Comparison of ENCODE assay signal across 8 mouse cellular contexts in the genomic region with DNA sequence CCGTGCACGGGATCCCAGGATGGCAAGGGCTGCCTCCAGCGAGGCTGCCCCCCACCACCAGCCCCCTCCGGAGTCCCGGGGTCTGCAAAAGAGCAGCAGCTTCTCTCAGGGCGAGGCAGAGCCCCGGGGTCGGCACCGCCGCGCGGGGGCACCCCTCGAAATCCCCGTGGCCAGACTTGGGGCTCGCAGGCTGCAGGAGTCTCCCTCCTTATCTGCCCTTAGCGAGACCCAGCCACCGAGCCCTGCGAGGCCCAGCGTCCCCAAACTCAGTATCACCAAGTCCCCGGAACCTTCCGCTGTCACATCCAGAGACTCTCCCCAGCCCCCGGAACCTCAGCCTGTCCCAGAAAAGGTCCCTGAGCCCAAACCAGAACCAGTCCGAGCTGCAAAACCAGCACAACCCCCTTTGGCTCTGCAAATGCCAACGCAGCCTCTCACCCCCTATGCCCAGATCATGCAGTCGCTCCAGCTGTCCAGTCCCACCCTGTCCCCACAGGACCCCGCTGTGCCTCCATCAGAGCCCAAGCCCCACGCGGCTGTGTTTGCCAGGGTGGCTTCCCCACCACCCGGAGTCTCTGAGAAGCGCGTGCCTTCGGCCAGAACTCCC. TPM values are rescaled to one million over a fixed set of nuclear protein-coding genes. Genes with fewer than 3 reads are reported as not detected.
A peak's percentile ranks its signal among the peaks of the same experiment; 100 is the strongest.
DNase-seq lines count a peak whose midpoint lies in the region; ATAC-seq lines count a peak whose summit lies in the region.
"Had no signal": no experiment of that assay in that cellular context is flagged by ENCODE, and none has a peak within 500 bp of the region (broad histone marks: within the 10 kb centered on the region; RNA-seq: fewer than 3 reads in every experiment).

No protein-coding gene starts in this region.

- no peak for ATAC-seq in liver, embryonic 11.5 days (replicated peaks; ENCODE audit: low FRiP score)
- no peak for ATAC-seq in forebrain, embryonic 12.5 days (ENCODE audit: low FRiP score)
- ATAC-seq in intestine, embryonic 15.5 days = 0 out of 2 replicates have a peak, but pooled peaks have one; percentile 11
- no peak for ATAC-seq in neural tube, embryonic 12.5 days (ENCODE audit: low FRiP score, low read depth)

- peak overlapping the region; percentile 37 for H3K4me3 ChIP-seq in liver, embryonic 11.5 days (ENCODE audit: low read depth, low read length)
- peak overlapping the region; percentile 39 for H3K4me3 ChIP-seq in forebrain, embryonic 12.5 days (replicated peaks)
- H3K4me3 ChIP-seq in intestine, embryonic 15.5 days (replicated peaks) = peak overlapping the region; percentile 33
- H3K4me3 ChIP-seq in neural tube, embryonic 12.5 days = peak overlapping the region; percentile 31
- H3K4me3 ChIP-seq: myocyte had no signal

- peaks cover 20% of the 10 kb centered on the region; the same call in 1 of the 2 replicates for H3K4me1 ChIP-seq in liver, embryonic 11.5 days (replicated peaks; ENCODE audit: control insufficient read depth, insufficient read depth, low read length)
- peaks cover 33% of the 10 kb centered on the region for H3K4me1 ChIP-seq in forebrain, embryonic 12.5 days
- H3K4me1 ChIP-seq in intestine, embryonic 15.5 days (replicated peaks) = peaks cover 16% of the 10 kb centered on the region
- H3K4me1 ChIP-seq in neural tube, embryonic 12.5 days = peaks cover 26% of the 10 kb centered on the region

- H3K27ac ChIP-seq in liver, embryonic 11.5 days (ENCODE audit: low read depth, low read length) = no peak overlapping the region
- no peak overlapping the region for H3K27ac ChIP-seq in forebrain, embryonic 12.5 days
- H3K27ac ChIP-seq in intestine, embryonic 15.5 days = no peak overlapping the region
- peak overlapping the region; percentile 1; the same call in 1 of the 2 replicates for H3K27ac ChIP-seq in neural tube, embryonic 12.5 days

- H3K4me2 ChIP-seq in liver, embryonic 11.5 days = peak overlapping the region; percentile 61
- H3K4me2 ChIP-seq in forebrain, embryonic 12.5 days = peak overlapping the region; percentile 56
- H3K4me2 ChIP-seq in intestine, embryonic 15.5 days (replicated peaks) = peak overlapping the region; percentile 70
- H3K4me2 ChIP-seq in neural tube, embryonic 12.5 days (replicated peaks) = peak overlapping the region; percentile 68

- H3K9ac ChIP-seq in liver, embryonic 11.5 days (ENCODE audit: low read depth, low read length) = peak overlapping the region; percentile 37; the same call in 1 of the 2 replicates
- H3K9ac ChIP-seq in forebrain, embryonic 12.5 days = peak overlapping the region; percentile 43
- H3K9ac ChIP-seq in intestine, embryonic 15.5 days = peak overlapping the region; percentile 17
- H3K9ac ChIP-seq in neural tube, embryonic 12.5 days = peak overlapping the region; percentile 52

- no peaks in the 10 kb centered on the region for H3K36me3 ChIP-seq in liver, embryonic 11.5 days (ENCODE audit: control insufficient read depth, insufficient read depth, low read length)
- H3K36me3 ChIP-seq in forebrain, embryonic 12.5 days (replicated peaks) = no peaks in the 10 kb centered on the region
- H3K36me3 ChIP-seq in intestine, embryonic 15.5 days = no peaks in the 10 kb centered on the region
- no peaks in the 10 kb centered on the region; the same call in 1 of the 2 replicates for H3K36me3 ChIP-seq in neural tube, embryonic 12.5 days

- peak; percentile 43 for DNase-seq in liver, embryonic 11.5 days (ENCODE audit: low spot score)
- no peak for DNase-seq in liver
- no peak for DNase-seq in right cerebral cortex, postnatal 14 days
- DNase-seq in adrenal gland, adult 2 months = no peak

- 7% methylated on average over 27 of the region's 32 CpGs for WGBS in liver, embryonic 11.5 days
- WGBS in forebrain, embryonic 12.5 days = 4% methylated on average over 32 of the region's 32 CpGs
- 16% methylated on average over 32 of the region's 32 CpGs for WGBS in intestine, embryonic 15.5 days
- 3% methylated on average over 32 of the region's 32 CpGs for WGBS in neural tube, embryonic 12.5 days

- H3K27me3 ChIP-seq in liver, embryonic 11.5 days (replicated peaks; ENCODE audit: control insufficient read depth, insufficient read depth, low read length) = peaks cover 51% of the 10 kb centered on the region
- peaks cover 65% of the 10 kb centered on the region for H3K27me3 ChIP-seq in forebrain, embryonic 12.5 days
- H3K27me3 ChIP-seq in intestine, embryonic 15.5 days (replicated peaks) = peaks cover 40% of the 10 kb centered on the region
- peaks cover 63% of the 10 kb centered on the region for H3K27me3 ChIP-seq in neural tube, embryonic 12.5 days (replicated peaks)

- no peaks in the 10 kb centered on the region for H3K9me3 ChIP-seq in liver, embryonic 11.5 days (ENCODE audit: control insufficient read depth, low read length)
- no peaks in the 10 kb centered on the region for H3K9me3 ChIP-seq in forebrain, embryonic 12.5 days
- H3K9me3 ChIP-seq in intestine, embryonic 15.5 days = no peaks in the 10 kb centered on the region
- H3K9me3 ChIP-seq in neural tube, embryonic 12.5 days = no peaks in the 10 kb centered on the region

RNA-seq across cellular contexts. Expression of a gene that starts 13.4 kb away (rescaled TPM):
- 64.0 and 69.1 TPM in 2 replicates for polyA plus RNA-seq in liver, embryonic 11.5 days (2014; fragmentation: Nextera tagmentation; extraction: Ambion mirVana)
- polyA plus RNA-seq in forebrain, embryonic 12.5 days (2016; fragmentation: Nextera tagmentation; extraction: Ambion mirVana) = 54.8 and 55.8 TPM in 2 replicates
- 98.9 and 103 TPM in 2 replicates for polyA plus RNA-seq in intestine, embryonic 15.5 days (2015; fragmentation: Nextera tagmentation; extraction: Ambion mirVana)
- polyA plus RNA-seq in neural tube, embryonic 12.5 days (2016; fragmentation: Nextera tagmentation; extraction: Ambion mirVana) = 69.9 and 83.5 TPM in 2 replicates
- total RNA-seq in adrenal gland, adult 2 months (2021) = 10 to 100 TPM; 69.1 to 77.7 TPM
- 137 and 189 TPM in 2 replicates for polyA plus RNA-seq in adrenal gland, adult 2 months (2012; rRNA removed)

RNA-seq across cellular contexts. Expression of a gene that starts 27.9 kb away (rescaled TPM):
- polyA plus RNA-seq in liver, embryonic 11.5 days (2014; fragmentation: Nextera tagmentation; extraction: Ambion mirVana) = 0.56 and 0.65 TPM in 2 replicates
- polyA plus RNA-seq in forebrain, embryonic 12.5 days (2016; fragmentation: Nextera tagmentation; extraction: Ambion mirVana) = 6.4 and 8.2 TPM in 2 replicates
- polyA plus RNA-seq in intestine, embryonic 15.5 days (2015; fragmentation: Nextera tagmentation; extraction: Ambion mirVana) = 2.6 and 2.7 TPM in 2 replicates
- 22.1 and 24.3 TPM in 2 replicates for polyA plus RNA-seq in neural tube, embryonic 12.5 days (2016; fragmentation: Nextera tagmentation; extraction: Ambion mirVana)
- total RNA-seq in adrenal gland, adult 2 months (2021) = 1 to 10 TPM; 3.7 to 6.8 TPM
- polyA plus RNA-seq in adrenal gland, adult 2 months (2012; rRNA removed) = 9.5 and 13.6 TPM in 2 replicates

RNA-seq across cellular contexts. Expression of a gene that starts 47.2 kb away (rescaled TPM):
- polyA plus RNA-seq in liver, embryonic 11.5 days (2014; fragmentation: Nextera tagmentation; extraction: Ambion mirVana) = 24.8 and 32.3 TPM in 2 replicates
- 10.0 and 11.3 TPM in 2 replicates for polyA plus RNA-seq in forebrain, embryonic 12.5 days (2016; fragmentation: Nextera tagmentation; extraction: Ambion mirVana)
- polyA plus RNA-seq in intestine, embryonic 15.5 days (2015; fragmentation: Nextera tagmentation; extraction: Ambion mirVana) = 35.6 and 39.3 TPM in 2 replicates
- 15.8 and 17.1 TPM in 2 replicates for polyA plus RNA-seq in neural tube, embryonic 12.5 days (2016; fragmentation: Nextera tagmentation; extraction: Ambion mirVana)
- total RNA-seq in adrenal gland, adult 2 months (2021) = 10 to 100 TPM in 1 of 2 experiments, 1 to 10 TPM in 1; 9.9 to 15.2 TPM
- polyA plus RNA-seq in adrenal gland, adult 2 months (2012; rRNA removed) = 56.5 and 93.7 TPM in 2 replicates

RNA-seq across cellular contexts. Expression of a gene that starts 56.8 kb away (rescaled TPM):
- 17.7 and 17.9 TPM in 2 replicates for polyA plus RNA-seq in liver, embryonic 11.5 days (2014; fragmentation: Nextera tagmentation; extraction: Ambion mirVana)
- 21.6 and 25.8 TPM in 2 replicates for polyA plus RNA-seq in forebrain, embryonic 12.5 days (2016; fragmentation: Nextera tagmentation; extraction: Ambion mirVana)
- 35.9 and 36.9 TPM in 2 replicates for polyA plus RNA-seq in intestine, embryonic 15.5 days (2015; fragmentation: Nextera tagmentation; extraction: Ambion mirVana)
- 43.6 and 43.7 TPM in 2 replicates for polyA plus RNA-seq in neural tube, embryonic 12.5 days (2016; fragmentation: Nextera tagmentation; extraction: Ambion mirVana)
- 10 to 100 TPM; 50.9 to 57.8 TPM for total RNA-seq in adrenal gland, adult 2 months (2021)
- polyA plus RNA-seq in adrenal gland, adult 2 months (2012; rRNA removed) = 250 and 268 TPM in 2 replicates

RNA-seq across cellular contexts. Expression of a gene that starts 57.0 kb away (rescaled TPM):
- 0.15 and 0.26 TPM in 2 replicates for polyA plus RNA-seq in liver, embryonic 11.5 days (2014; fragmentation: Nextera tagmentation; extraction: Ambion mirVana)
- 20.8 and 24.1 TPM in 2 replicates for polyA plus RNA-seq in forebrain, embryonic 12.5 days (2016; fragmentation: Nextera tagmentation; extraction: Ambion mirVana)
- polyA plus RNA-seq in intestine, embryonic 15.5 days (2015; fragmentation: Nextera tagmentation; extraction: Ambion mirVana) = 2.2 and 2.4 TPM in 2 replicates
- polyA plus RNA-seq in neural tube, embryonic 12.5 days (2016; fragmentation: Nextera tagmentation; extraction: Ambion mirVana) = 28.9 and 30.4 TPM in 2 replicates
- total RNA-seq in adrenal gland, adult 2 months (2021) = 1 to 10 TPM; 2.5 to 2.8 TPM
- polyA plus RNA-seq in adrenal gland, adult 2 months (2012; rRNA removed) = 15.0 and 17.4 TPM in 2 replicates
